Mouse (Mus musculus): ENCODE data around the gene Mettl7a2.
"Not testable (repeated sequence)": the region's sequence is repeated elsewhere in the genome, so short reads cannot be mapped to it uniquely, and the experiment has no call there.

GRCm38 (mm10) chr15:100365967-100366366 lies 13.0 kb downstream of the Mettl7a2 start:
- TF ChIP-seq POLR2A (IDR thresholded peaks at IDR 0.05; ENCODE audit: borderline replicate concordance, control insufficient read depth, low read depth, low read length); CTCF (IDR thresholded peaks at IDR 0.05; ENCODE audit: control insufficient read depth, insufficient read depth, low read length): not testable (repeated sequence)
